Mouse (Mus musculus) adrenal gland, adult 8-10 months (tissue): ENCODE results near the gene Cir1. TPM values are rescaled to one million over a fixed set of nuclear protein-coding genes. Genes with fewer than 3 reads are reported as not detected.

Experiments
- DNase-seq: peaks from one replicate; pipeline ENCODE4 v3.0.0; 2022
- total RNA-seq, 4 experiments: library from RNA; stranded (reverse); gene quantifications; 2 replicates each; pipeline ENCODE4 v1.2.4; 2022

Gene Cir1
- total RNA-seq, 4 experiments from 2014 or later = 18.0 to 24.0 (median 20.5) TPM

GRCm38 (mm10) chr2:73298841-73299240 lies 13.7 kb downstream of the Cir1 start:
- no peak for DNase-seq

- DNase-seq = no peak
These were observed 14.3 kb downstream of the Cir1 start for GRCm38 (mm10) chr2:73298154-73298553.

GRCm38 (mm10) chr2:73295023-73295422 lies 17.5 kb downstream of the Cir1 start:
- DNase-seq = no peak

GRCm38 (mm10) chr2:73291130-73291529 lies 21.4 kb downstream of the Cir1 start:
- no peak for DNase-seq

- no peak for DNase-seq
These were observed 26.9 kb downstream of the Cir1 start for GRCm38 (mm10) chr2:73285630-73286029.

GRCm38 (mm10) chr2:73281707-73282106 lies 30.8 kb downstream of the Cir1 start:
- DNase-seq = no peak

GRCm38 (mm10) chr2:73281048-73281661 lies 31.3 kb downstream of the Cir1 start:
- no peak for DNase-seq

- no peak for DNase-seq
These were observed 32.0 kb downstream of the Cir1 start for GRCm38 (mm10) chr2:73280356-73281047.

GRCm38 (mm10) chr2:73279271-73280038 lies 33.0 kb downstream of the Cir1 start:
- DNase-seq = no peak

GRCm38 (mm10) chr2:73278869-73279268 lies 33.6 kb downstream of the Cir1 start:
- no peak for DNase-seq

GRCm38 (mm10) chr2:73278131-73278854 lies 34.2 kb downstream of the Cir1 start:
- peak; percentile 73 for DNase-seq

- no peak for DNase-seq
These were observed 34.8 kb downstream of the Cir1 start for GRCm38 (mm10) chr2:73277709-73278075.

- DNase-seq = no peak
These were observed 35.3 kb downstream of the Cir1 start for GRCm38 (mm10) chr2:73277021-73277708.

GRCm38 (mm10) chr2:73276141-73276571 lies 36.3 kb downstream of the Cir1 start:
- DNase-seq = no peak

GRCm38 (mm10) chr2:73275261-73276040 lies 37.0 kb downstream of the Cir1 start:
- no peak for DNase-seq

- no peak for DNase-seq
These were observed 38.2 kb downstream of the Cir1 start for GRCm38 (mm10) chr2:73274119-73274920.

- DNase-seq = no peak
These were observed 39.0 kb downstream of the Cir1 start for GRCm38 (mm10) chr2:73273249-73274118.

GRCm38 (mm10) chr2:73272351-73273248 lies 39.9 kb downstream of the Cir1 start:
- DNase-seq = no peak
